Mouse (Mus musculus) liver, adult 10 weeks (tissue): ENCODE data around the gene Psmd8. TPM values are rescaled to one million over a fixed set of nuclear protein-coding genes. Genes with fewer than 3 reads are reported as not detected.

Source experiments
- polyA plus RNA-seq: library from polyadenylated mRNA; stranded (reverse); fragments of 350-450 nt; fragmentation: Illumina TruSeq; extraction: RNeasy Lipid Tissue Mini Kit (QIAGEN cat#74804); gene quantifications from one replicate; pipeline ENCODE4 v1.2.3, GENCODE M21; 2014; ENCODE audit warnings: low read depth, low replicate concordance

Psmd8 gene
- 69.6 TPM for polyA plus RNA-seq

DNA sequence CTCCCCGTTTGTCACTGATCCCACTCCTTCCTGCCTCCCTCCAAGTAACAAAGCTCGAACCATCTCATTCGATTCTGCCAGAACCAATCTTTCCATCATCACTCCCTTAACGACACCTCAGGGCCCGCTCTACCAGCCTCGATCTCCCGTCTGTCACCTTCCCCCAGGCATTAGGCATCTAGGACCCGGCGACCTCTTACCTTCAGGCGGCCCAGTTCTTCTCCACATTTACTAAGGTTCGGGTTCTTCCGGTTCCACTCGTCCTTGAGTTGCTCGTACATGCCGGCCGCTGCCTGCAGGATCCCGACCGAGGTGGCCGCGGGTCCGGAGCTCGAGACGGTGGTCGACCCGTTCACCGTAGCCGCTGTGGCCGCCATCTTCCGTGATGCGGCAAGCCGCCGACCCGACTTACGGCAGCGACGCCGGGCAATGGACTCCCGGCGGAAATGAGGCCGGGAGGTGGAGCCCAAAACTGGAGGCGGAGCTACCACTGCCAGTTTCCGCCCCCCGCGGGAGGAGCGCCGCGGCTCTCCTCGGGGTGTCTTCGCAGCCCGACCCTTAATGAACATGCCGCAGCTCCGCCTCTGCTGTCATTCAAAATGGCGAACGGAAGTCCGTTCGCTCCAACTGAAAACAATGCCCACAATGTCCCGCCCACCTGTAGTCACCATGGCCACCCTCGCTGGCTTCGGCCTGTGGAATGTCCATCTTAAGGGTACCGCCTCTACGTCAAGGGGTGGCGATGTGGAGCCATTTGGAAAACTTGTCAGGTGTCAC, at the start of gene Psmd8:
Gene Psmd8, minus strand, starts transcription at position 625 of the 777 bp plus-strand sequence.

DNA sequence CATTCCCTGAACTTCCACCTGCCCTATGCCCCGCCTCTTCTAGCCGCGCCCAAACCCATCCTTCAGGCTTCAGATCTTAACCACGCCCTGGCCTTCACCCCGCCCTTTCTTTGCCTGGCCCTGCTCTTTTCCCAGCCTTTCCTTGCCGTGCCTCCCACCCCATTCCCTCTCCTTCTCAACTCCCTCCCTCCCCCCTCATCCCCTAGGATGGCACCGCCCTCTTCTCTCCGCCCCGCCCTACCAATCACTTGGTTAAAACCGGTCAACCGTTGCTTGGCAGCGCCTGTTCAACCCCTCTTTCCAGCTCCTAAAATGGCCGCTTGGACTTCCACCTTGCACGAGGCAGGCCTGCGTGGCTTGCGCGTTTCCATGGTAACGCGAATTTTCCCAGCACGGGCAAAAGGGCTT, 33.2 kb upstream of the Psmd8 start, which contains the start of gene Catsperg1:
Gene Catsperg1, minus strand, starts transcription at position 361 of the 408 bp plus-strand sequence.

DNA sequence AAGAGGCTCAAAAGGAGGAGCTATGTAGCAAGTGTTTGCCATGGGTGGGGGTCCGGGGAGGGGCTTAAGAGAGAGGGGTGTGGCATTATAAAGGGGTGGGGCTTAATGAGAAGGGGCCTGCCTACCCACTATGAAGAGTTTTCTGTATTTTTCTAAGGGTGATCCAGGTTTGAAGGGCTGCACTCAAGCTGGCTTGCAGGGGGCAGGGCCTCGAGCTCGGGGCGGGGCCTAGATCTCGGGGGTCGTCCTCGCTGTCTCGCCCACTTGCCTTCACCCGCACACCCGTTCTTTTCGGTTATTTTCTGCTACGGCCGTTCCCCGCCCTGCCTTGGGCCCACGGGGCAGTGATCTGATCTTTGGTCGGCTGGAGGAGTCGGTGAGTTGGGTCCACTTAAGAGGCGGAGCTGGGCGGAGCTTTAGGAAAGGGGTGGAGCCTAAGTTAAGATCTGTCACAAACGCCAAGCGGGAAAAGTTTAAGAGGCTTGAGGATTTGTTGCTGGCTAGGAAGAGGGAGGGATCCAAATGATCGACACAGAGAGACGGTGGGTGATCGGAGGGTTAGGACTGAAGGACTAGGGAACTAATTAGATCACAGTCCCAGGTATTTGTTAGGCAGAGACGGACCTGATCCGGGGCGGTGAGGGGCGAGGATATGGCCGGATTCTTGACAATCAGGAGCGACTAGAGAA, 10.3 kb downstream of the Psmd8 start, which contains the start of the genes Ggn and Spred3:
Gene Ggn, plus strand, starts transcription at position 145 of the 689 bp plus-strand sequence.
Gene Spred3, minus strand, starts transcription at position 346 of the 689 bp plus-strand sequence.

DNA sequence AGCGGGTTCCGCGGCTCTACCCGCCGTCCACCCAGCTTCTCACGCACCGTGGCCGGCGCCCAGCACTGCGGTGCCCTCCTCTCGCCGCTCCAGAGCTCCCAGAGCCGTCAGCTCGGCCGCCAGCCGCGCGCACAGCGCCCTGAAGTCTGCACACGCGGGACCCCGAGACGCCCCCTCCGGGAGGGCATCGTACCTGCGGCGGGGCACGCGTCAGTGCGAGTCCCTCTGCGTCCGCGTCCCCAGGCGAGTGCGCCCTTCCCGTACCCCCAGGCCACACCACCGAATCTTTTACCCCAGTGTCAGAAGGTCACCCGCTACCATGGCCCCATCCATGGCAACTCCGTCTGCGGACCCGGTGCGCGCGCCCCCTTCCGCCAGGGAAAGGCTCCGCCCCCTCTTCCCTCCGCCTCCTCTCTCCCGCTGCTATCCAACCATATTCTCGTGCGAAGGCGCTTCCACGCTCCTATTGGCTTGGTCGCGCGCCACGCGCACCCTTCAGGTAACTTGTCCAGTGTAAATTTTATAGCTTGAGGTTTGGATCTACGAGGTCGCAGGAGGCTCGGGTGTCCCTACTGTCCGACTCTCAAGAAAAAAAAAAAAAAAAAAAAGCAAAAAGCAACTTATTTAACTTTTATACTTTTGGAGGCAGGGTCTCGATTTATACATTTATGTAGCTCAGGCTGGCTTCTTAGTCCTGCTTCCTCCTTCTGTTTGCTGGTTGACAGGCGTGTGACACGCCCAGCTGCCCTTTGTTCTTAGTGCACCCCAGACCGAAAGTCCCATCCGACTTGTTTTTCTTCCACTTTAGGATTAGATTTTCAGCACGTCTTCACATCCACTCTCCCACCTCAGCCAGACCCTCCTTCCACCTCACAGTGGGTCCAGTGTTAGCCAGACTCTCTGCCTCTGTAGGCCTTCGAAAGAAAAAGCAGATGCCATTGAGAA, 24.4 kb downstream of the Psmd8 start, which contains the start of gene Fam98c:
Gene Fam98c, minus strand, starts transcription at position 397 of the 945 bp plus-strand sequence.

DNA sequence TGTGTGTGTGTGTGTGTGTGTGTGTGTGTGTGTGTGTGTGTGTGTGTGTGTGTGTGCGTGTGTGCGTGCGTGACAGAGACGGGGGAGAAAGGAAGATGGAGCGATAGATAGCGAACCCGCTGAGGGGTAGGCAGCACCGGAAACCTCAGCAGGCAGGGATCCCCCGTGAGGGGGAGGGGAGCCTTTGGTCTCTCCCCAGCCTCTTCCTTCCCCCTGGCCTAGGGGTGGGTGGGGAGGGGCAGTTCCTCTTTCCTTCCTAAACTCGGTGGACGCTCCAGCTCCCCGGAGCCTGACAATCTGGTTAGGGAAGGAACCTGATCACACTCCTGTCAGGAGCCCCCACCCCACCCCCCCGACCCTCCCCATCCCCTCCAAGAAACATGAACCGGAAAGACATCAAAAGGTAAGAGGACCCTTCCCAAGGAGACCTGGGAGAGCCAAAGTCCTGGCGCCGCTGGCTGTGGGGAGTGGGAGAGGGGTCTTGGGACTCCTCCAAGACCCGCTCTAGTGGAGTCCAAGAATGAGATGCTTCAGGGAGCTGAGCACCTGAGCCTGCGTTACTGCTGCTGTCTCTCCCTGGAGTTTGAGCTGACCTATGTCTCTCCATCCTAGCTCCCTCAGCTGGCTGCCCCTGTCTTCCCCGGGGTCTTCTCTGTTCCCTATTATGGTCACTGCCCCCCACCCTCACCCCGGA, 45.7 kb downstream of the Psmd8 start, which contains the start of gene Rasgrp4:
Gene Rasgrp4, plus strand, starts transcription at position 159 of the 694 bp plus-strand sequence.

DNA sequence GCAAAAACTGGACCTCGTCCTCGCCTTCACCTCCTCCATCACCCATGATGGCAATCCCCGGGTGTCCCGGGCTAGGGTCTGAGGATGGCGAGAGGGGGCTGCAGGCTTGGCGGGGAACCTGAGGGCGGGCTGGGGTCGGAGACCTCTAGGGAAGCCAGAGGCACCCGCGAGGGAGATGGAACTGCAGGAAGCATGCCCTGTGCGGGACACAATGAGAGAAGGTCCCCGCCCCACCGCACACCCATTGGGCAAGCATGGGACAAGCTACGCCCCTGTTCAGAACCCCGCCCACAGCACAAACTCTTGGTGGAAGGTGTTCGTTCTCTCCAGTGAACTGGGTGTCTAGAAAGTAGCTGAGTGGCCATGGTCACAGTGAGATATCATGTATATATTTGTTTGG, 55.5 kb downstream of the Psmd8 start, which contains the start of gene Ryr1:
Gene Ryr1, minus strand, starts transcription at position 210 of the 400 bp plus-strand sequence.

Other genes starting within 250 kb of the Psmd8 start
- 18.6 TPM for gene Actn4, start 218.4 kb downstream of the Psmd8 start, polyA plus RNA-seq
- 9.8 TPM for gene Eif3k, start 198.8 kb downstream of the Psmd8 start, polyA plus RNA-seq
- gene Map4k1, start 198.7 kb downstream of the Psmd8 start, polyA plus RNA-seq: not detected
- gene Ryr1, start 55.5 kb downstream of the Psmd8 start, polyA plus RNA-seq: not detected
- 0.11 TPM for gene Rasgrp4, start 45.9 kb downstream of the Psmd8 start, polyA plus RNA-seq
- gene Fam98c, start 24.5 kb downstream of the Psmd8 start, polyA plus RNA-seq: 2.1 TPM
- not detected for gene Ggn, start 10.5 kb downstream of the Psmd8 start, polyA plus RNA-seq
- gene Spred3, start 10.3 kb downstream of the Psmd8 start, polyA plus RNA-seq: 0.66 TPM
- gene Catsperg1, start 33.3 kb upstream of the Psmd8 start, polyA plus RNA-seq: not detected
- 1.7 TPM for gene Kcnk6, start 51.8 kb upstream of the Psmd8 start, polyA plus RNA-seq
- gene Yif1b, start 57.6 kb upstream of the Psmd8 start, polyA plus RNA-seq: 1.0 TPM
- 4.4 TPM for gene 2200002D01Rik, start 67.8 kb upstream of the Psmd8 start, polyA plus RNA-seq
- 13.1 TPM for gene Spint2, start 101.2 kb upstream of the Psmd8 start, polyA plus RNA-seq
- gene Ppp1r14a, start 108.6 kb upstream of the Psmd8 start, polyA plus RNA-seq: not detected
- not detected for gene Dpf1, start 123.2 kb upstream of the Psmd8 start, polyA plus RNA-seq